10 mouse cellular contexts compared by ENCODE assay signal in genomic region chr7:66260763-66261390, GRCm38 (mm10).
A peak's percentile ranks its signal among the peaks of the same experiment; 100 is the strongest.
DNase-seq lines count a peak whose midpoint lies in the region; ATAC-seq lines count a peak whose summit lies in the region.
"Had no signal": no experiment of that assay in that cellular context is flagged by ENCODE, and none has a peak within 500 bp of the region (broad histone marks: within the 10 kb centered on the region; RNA-seq: fewer than 3 reads in every experiment).

No protein-coding gene starts in this region.

- H3K27me3 ChIP-seq in kidney, embryonic 15.5 days: no peaks in the 10 kb centered on the region
- H3K27me3 ChIP-seq: megakaryocyte, embryonic 14.5 days had no signal

- intact Hi-C loops in heart, postnatal 10 days (cut with DNase I): no loop called here

- 0 out of 2 replicates have a peak overlapping the region, but pooled peaks have one; percentile 9 for H3K27ac ChIP-seq in kidney, embryonic 15.5 days

- H3K36me3 ChIP-seq in kidney, embryonic 15.5 days: peaks cover 27% of the 10 kb centered on the region
- H3K36me3 ChIP-seq: G1E had no signal

- no peak for DNase-seq in kidney, adult 8-10 months
- peak; percentile 68 for DNase-seq in adipocyte (ENCODE audit: low spot score)
- peak; percentile 27 to 33 for DNase-seq in heart, postnatal 10 days
- DNase-seq in thymus, postnatal 25 days: no peak
- DNase-seq in thymus, postnatal 36 days: no peak
- DNase-seq in thymus, postnatal 0 days (ENCODE audit: low spot score): no peak

- peaks cover 19% of the 10 kb centered on the region for H3K4me1 ChIP-seq in kidney, embryonic 15.5 days

- H3K4me3 ChIP-seq in kidney, embryonic 15.5 days (replicated peaks): no peak overlapping the region
- H3K4me3 ChIP-seq: megakaryocyte, embryonic 14.5 days had no signal

- H3K9ac ChIP-seq in kidney, embryonic 15.5 days: no peak overlapping the region

- ATAC-seq in kidney, embryonic 15.5 days (replicated peaks; ENCODE audit: low FRiP score): no peak
- peak; percentile 74 for ATAC-seq in cerebellum, adult (ENCODE audit: insufficient number of reproducible peaks, low FRiP score, low TSS enrichment)

- WGBS in kidney, embryonic 15.5 days: 82% methylated on average over 7 of the region's 7 CpGs

- H3K4me2 ChIP-seq in kidney, embryonic 15.5 days: no peak overlapping the region

- no peaks in the 10 kb centered on the region for H3K9me3 ChIP-seq in kidney, embryonic 15.5 days (replicated peaks)
- H3K9me3 ChIP-seq: G1E; megakaryocyte, embryonic 14.5 days had no signal

Comparison
In these comparisons a context has a peak if more than half of its experiments do, and no peak if none do; other contexts are left out.
1. DNase-seq: peak in adipocyte (single experiment) and heart, postnatal 10 days (2 of 2); none in kidney, adult 8-10 months (0 of 2), thymus, postnatal 25 days (single experiment), thymus, postnatal 36 days (0 of 2) and thymus, postnatal 0 days (single experiment).